Mouse (Mus musculus) liver, embryonic 15.5 days (tissue): Measurements from ENCODE around the gene Rcor1. TPM values are rescaled to one million over a fixed set of nuclear protein-coding genes. Genes with fewer than 3 reads are reported as not detected.

Source experiments
- ATAC-seq: fragments of 200-750 bp; cut with Nextera tagmentation; 2 replicates; pipeline ENCODE4 v1.8.0; 2017; ENCODE audit warnings: moderate number of reproducible peaks, mild to moderate bottlenecking, moderate library complexity; ENCODE audit not compliant: insufficient read depth
- H3K27ac ChIP-seq: fragments of 300-500 bp; sonication (generic); replicated peaks from 2 replicates; pipeline ENCODE4 v1.5.1; 2015; ENCODE audit warnings: mild to moderate bottlenecking, inconsistent platforms
- H3K27me3 ChIP-seq: fragments of 300-500 bp; sonication (generic); 2 replicates; pipeline ENCODE4 v1.6.1; 2015; ENCODE audit warnings: mild to moderate bottlenecking, inconsistent platforms
- H3K36me3 ChIP-seq: fragments of 300-500 bp; sonication (generic); replicated peaks from 2 replicates; pipeline ENCODE4 v1.6.1; 2015; ENCODE audit warnings: moderate library complexity, mild to moderate bottlenecking, inconsistent platforms
- H3K4me1 ChIP-seq: fragments of 300-500 bp; sonication (generic); replicated peaks from 2 replicates; pipeline ENCODE4 v1.6.1; 2015; ENCODE audit warnings: inconsistent platforms
- H3K4me2 ChIP-seq: fragments of 300-500 bp; sonication (generic); 2 replicates; pipeline ENCODE4 v1.6.1; 2015; ENCODE audit warnings: moderate library complexity, mild to moderate bottlenecking, inconsistent platforms
- H3K4me3 ChIP-seq: fragments of 300-500 bp; sonication (generic); replicated peaks from 2 replicates; pipeline ENCODE4 v1.5.1; 2015; ENCODE audit warnings: mild to moderate bottlenecking, inconsistent platforms
- H3K9ac ChIP-seq: fragments of 300-500 bp; sonication (generic); 2 replicates; pipeline ENCODE4 v1.6.1; 2015; ENCODE audit warnings: moderate library complexity, mild to moderate bottlenecking, inconsistent platforms
- H3K9me3 ChIP-seq: fragments of 300-500 bp; sonication (generic); replicated peaks from 2 replicates; pipeline ENCODE4 v1.6.1; 2016; ENCODE audit warnings: inconsistent platforms
- WGBS: fragments of 180-500 bp; shearing (Covaris S2); methylation state at CpG from one replicate; pipeline ENCODE4 v1.1.7; 2015; ENCODE audit warnings: mixed read lengths; ENCODE audit not compliant: insufficient replicate concordance; 5-methylcytosine and 5-hydroxymethylcytosine counted together
- polyA plus RNA-seq: library from polyadenylated mRNA; unstranded; fragments of >200 nt; fragmentation: Nextera tagmentation; extraction: Ambion mirVana; gene quantifications from 2 replicates; pipeline ENCODE4 v1.2.1, GENCODE M21; 2015

Gene Rcor1
- polyA plus RNA-seq, 1 experiment from 2014 or later = 4.6 TPM

- Histone ChIP-seq H3K9ac (no peak overlapping the region), H3K27ac (no peak overlapping the region), H3K4me2 (no peak overlapping the region), H3K36me3 (no peaks in the 10 kb centered on the region), H3K9me3 (no peaks in the 10 kb centered on the region), H3K4me3 (no peak overlapping the region), H3K4me1 (peaks cover 5% of the 10 kb centered on the region), H3K27me3 (no peaks in the 10 kb centered on the region)
- WGBS = 66% methylated on average over 19 of the region's 19 CpGs
- ATAC-seq = no peak
These were observed 95.9 kb downstream of the Rcor1 start for GRCm38 (mm10) chr12:111134791-111135733.

DNA sequence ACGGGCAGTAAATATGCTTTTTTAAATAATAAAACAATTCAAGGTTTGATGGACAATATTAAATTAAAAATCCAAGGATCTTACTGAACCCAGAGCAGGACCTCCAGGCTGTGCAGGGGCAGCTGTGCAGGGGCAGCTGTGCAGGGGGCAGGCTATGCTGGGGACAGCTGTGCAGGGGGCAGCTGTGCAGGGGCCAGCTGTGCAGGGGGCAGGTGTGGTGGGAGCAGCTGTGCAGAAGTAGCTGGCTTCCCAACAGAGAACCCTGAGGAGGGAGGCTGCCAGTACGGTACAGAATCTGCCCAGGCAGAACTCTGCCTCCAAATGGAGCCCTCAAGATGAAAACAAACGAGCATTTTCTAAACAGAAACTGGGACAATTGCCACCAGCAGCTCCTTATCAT lies 96.8 kb downstream of the Rcor1 start:
- no peak overlapping the region for H3K4me2 ChIP-seq
- H3K9me3 ChIP-seq = no peaks in the 10 kb centered on the region
- H3K9ac ChIP-seq = no peak overlapping the region
- no peak for ATAC-seq
- H3K27ac ChIP-seq = no peak overlapping the region
- no peaks in the 10 kb centered on the region for H3K27me3 ChIP-seq
- no peaks in the 10 kb centered on the region for H3K36me3 ChIP-seq
- H3K4me1 ChIP-seq = peaks cover 5% of the 10 kb centered on the region
- 56% methylated on average over 3 of the region's 3 CpGs for WGBS
- H3K4me3 ChIP-seq = no peak overlapping the region

DNA sequence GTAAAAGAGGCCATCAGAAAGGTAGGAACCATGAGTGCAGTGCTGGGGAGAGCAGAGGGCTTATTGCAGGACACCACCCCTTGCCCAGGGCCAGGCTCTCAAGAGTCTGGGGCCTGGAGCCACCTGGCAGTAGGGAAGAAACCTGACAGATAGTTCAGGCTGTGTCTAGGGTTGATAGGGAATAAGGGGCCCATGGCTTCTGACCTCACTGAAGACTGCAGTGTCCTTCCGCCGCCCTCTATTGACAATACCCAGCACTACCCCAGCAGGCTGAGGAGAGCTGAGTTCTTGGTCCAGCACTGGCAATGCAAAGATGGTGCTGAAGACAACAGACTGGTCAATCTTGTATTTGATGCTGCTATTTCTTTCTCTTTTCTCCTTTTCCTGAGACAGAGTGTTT lies 97.9 kb downstream of the Rcor1 start:
- H3K4me2 ChIP-seq = no peak overlapping the region
- no peaks in the 10 kb centered on the region for H3K9me3 ChIP-seq
- ATAC-seq = no peak
- no peaks in the 10 kb centered on the region for H3K27me3 ChIP-seq
- no peak overlapping the region for H3K9ac ChIP-seq
- H3K4me3 ChIP-seq = no peak overlapping the region
- H3K27ac ChIP-seq = no peak overlapping the region
- H3K4me1 ChIP-seq = peaks cover 5% of the 10 kb centered on the region
- no peaks in the 10 kb centered on the region for H3K36me3 ChIP-seq
- WGBS = 40% methylated on average over 2 of the region's 2 CpGs

- Histone ChIP-seq H3K9me3 (no peaks in the 10 kb centered on the region), H3K4me2 (no peak overlapping the region), H3K4me1 (peaks cover 9% of the 10 kb centered on the region; the same call in 1 of the 2 replicates), H3K27me3 (peaks cover 6% of the 10 kb centered on the region; the same call in 1 of the 2 replicates), H3K4me3 (no peak overlapping the region), H3K36me3 (no peaks in the 10 kb centered on the region), H3K27ac (no peak overlapping the region), H3K9ac (no peak overlapping the region)
- ATAC-seq = no peak
- WGBS = 25% methylated on average over 12 of the region's 12 CpGs
These were observed 103.9 kb downstream of the Rcor1 start for GRCm38 (mm10) chr12:111143005-111143508.

DNA sequence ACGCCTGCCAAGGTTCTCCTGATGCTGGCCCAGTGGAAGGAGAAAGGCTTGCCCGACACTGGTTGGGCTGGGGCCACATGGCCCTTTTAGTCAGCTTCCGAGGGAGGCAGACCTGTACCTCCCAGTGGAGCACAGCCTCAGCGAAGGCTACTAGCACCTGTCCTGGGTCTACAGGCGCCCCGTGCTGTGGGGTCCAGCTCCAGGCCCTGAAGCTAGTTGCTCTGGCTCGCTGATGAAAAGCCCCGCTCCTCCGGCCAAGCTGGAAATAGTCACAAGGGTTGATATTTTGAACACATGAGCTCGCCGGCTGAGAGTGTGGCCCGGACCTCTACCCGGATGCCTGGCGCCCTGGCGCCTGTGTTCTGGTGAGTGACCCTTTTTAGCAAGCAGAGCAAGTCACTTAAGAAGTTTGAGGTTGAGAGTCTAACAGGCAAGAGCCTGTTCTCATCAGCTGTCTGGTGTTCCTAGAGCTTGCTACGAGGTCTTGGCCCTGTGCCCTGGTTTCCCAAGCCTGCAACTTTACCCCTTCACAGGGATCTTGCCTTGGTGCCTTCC lies 104.4 kb downstream of the Rcor1 start:
- Histone ChIP-seq H3K4me1 (peaks cover 12% of the 10 kb centered on the region), H3K36me3 (no peaks in the 10 kb centered on the region), H3K4me3 (no peak overlapping the region), H3K9me3 (no peaks in the 10 kb centered on the region), H3K9ac (no peak overlapping the region), H3K4me2 (no peak overlapping the region), H3K27ac (no peak overlapping the region), H3K27me3 (peaks cover 6% of the 10 kb centered on the region; the same call in 1 of the 2 replicates)
- WGBS = 67% methylated on average over 16 of the region's 16 CpGs
- no peak for ATAC-seq

- Histone ChIP-seq H3K4me3 (no peak overlapping the region), H3K27me3 (peaks cover 6% of the 10 kb centered on the region; the same call in 1 of the 2 replicates), H3K27ac (no peak overlapping the region), H3K4me1 (peaks cover 21% of the 10 kb centered on the region), H3K4me2 (no peak overlapping the region), H3K9me3 (no peaks in the 10 kb centered on the region), H3K36me3 (no peaks in the 10 kb centered on the region), H3K9ac (no peak overlapping the region)
- ATAC-seq = no peak
- WGBS = 86% methylated on average over 2 of the region's 2 CpGs
These were observed 105.4 kb downstream of the Rcor1 start for GRCm38 (mm10) chr12:111144598-111144997.

DNA sequence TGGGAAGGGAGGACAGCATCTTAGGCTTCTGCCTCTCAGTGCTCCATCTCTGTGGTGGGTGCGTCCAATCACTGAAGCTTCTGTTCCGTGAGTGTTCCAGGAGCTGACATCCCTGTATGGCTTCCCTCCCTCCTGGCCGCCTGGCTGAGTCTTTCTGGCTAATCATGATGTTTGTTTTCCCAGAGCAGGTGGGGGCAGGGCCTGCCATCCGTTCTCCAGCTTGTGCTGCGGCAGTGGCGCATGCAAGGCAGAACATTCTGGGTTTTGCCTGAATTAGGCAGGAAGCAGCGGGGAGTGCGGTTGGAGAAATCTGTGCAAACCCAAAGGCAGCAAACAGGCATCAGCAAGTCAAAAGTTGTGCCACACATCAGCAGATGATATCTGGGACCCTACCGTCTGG lies 106.1 kb downstream of the Rcor1 start:
- ATAC-seq = no peak
- Histone ChIP-seq H3K36me3 (no peaks in the 10 kb centered on the region), H3K9ac (no peak overlapping the region), H3K4me3 (no peak overlapping the region), H3K4me1 (peaks cover 27% of the 10 kb centered on the region), H3K27me3 (peaks cover 6% of the 10 kb centered on the region; the same call in 1 of the 2 replicates), H3K4me2 (no peak overlapping the region), H3K27ac (no peak overlapping the region), H3K9me3 (no peaks in the 10 kb centered on the region)
- 56% methylated on average over 9 of the region's 9 CpGs for WGBS

- Histone ChIP-seq H3K4me2 (peak overlapping the region; percentile 34), H3K4me1 (peaks cover 58% of the 10 kb centered on the region), H3K4me3 (no peak overlapping the region), H3K9ac (no peak overlapping the region), H3K36me3 (no peaks in the 10 kb centered on the region), H3K9me3 (no peaks in the 10 kb centered on the region), H3K27me3 (peaks cover 6% of the 10 kb centered on the region; the same call in 1 of the 2 replicates), H3K27ac (no peak overlapping the region)
- no peak for ATAC-seq
- 39% methylated on average over 17 of the region's 17 CpGs for WGBS
These were observed 110.5 kb downstream of the Rcor1 start for GRCm38 (mm10) chr12:111149495-111150235.

DNA sequence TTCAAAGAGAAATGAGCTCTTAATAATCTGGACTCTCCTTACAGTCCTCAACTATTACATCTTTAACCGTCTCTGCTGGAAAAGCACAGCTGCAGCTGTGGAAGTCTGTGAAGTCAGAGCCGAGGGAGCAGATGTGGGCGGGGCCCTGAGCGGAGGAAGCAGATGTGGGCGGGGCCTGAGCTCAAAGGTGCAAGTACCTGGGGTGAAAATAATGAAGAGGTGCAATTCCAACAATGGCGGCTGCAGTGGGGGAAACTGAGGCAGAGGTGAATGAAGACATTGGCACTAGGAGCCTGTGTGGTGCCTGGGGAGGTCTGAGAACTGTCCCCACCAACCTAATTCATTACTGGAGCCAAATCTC lies 111.1 kb downstream of the Rcor1 start:
- H3K36me3 ChIP-seq = no peaks in the 10 kb centered on the region
- no peak overlapping the region for H3K4me3 ChIP-seq
- H3K4me1 ChIP-seq = peaks cover 55% of the 10 kb centered on the region
- ATAC-seq = no peak
- H3K27ac ChIP-seq = no peak overlapping the region
- no peaks in the 10 kb centered on the region for H3K9me3 ChIP-seq
- H3K9ac ChIP-seq = no peak overlapping the region
- WGBS = 8% methylated on average over 6 of the region's 6 CpGs
- H3K27me3 ChIP-seq = peaks cover 5% of the 10 kb centered on the region; the same call in 1 of the 2 replicates
- H3K4me2 ChIP-seq = peak overlapping the region; percentile 34

DNA sequence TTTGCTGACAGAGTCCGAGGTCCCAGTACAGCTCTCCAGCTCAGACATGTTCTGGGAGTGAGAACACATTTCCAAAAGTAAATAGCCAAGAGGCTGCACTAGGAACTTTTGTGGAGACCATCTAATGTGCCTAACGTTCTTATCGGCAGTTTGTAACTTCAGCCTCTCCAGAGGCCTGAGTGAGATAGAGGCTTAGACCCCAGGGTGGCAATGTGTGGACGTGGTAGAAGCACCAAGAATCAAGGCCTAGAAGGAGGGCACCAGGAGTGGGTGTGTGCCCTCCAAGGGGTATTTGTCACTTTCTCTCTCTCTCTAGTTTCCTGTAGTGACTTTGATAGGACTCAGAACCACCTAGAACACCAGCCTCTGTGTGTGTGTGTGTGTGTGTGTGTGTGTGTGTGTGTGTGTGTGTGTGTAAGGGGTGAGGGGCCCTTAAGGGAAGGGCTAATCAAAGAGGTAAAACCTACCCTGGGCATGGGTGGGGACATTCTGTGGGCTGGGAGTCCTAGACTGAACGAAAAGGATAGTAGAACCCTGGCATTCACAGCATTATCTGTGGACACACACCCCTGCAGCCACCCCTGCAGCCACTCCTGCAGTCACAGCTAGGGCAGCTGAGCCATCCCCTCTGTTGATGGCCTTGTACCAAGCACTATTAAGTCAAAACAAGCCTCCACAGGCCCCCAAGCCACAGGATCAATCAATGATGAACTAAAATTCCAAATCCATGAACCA lies 112.4 kb downstream of the Rcor1 start:
- H3K27me3 ChIP-seq = no peaks in the 10 kb centered on the region
- peak; percentile 94 for ATAC-seq
- H3K4me1 ChIP-seq = peaks cover 52% of the 10 kb centered on the region
- H3K4me2 ChIP-seq = peak overlapping the region; percentile 23
- H3K9ac ChIP-seq = no peak overlapping the region
- H3K36me3 ChIP-seq = no peaks in the 10 kb centered on the region
- no peak overlapping the region for H3K4me3 ChIP-seq
- H3K9me3 ChIP-seq = no peaks in the 10 kb centered on the region
- H3K27ac ChIP-seq = peak overlapping the region; percentile 68
- WGBS = 29% methylated on average over 5 of the region's 5 CpGs
